Mouse (Mus musculus): ENCODE results near the gene Psen1. TPM values are rescaled to one million over a fixed set of nuclear protein-coding genes. Genes with fewer than 3 reads are reported as not detected.

Psen1 gene
- polyA plus RNA-seq, 1 experiment from 2014 or later, result 72.7 TPM

DNA sequence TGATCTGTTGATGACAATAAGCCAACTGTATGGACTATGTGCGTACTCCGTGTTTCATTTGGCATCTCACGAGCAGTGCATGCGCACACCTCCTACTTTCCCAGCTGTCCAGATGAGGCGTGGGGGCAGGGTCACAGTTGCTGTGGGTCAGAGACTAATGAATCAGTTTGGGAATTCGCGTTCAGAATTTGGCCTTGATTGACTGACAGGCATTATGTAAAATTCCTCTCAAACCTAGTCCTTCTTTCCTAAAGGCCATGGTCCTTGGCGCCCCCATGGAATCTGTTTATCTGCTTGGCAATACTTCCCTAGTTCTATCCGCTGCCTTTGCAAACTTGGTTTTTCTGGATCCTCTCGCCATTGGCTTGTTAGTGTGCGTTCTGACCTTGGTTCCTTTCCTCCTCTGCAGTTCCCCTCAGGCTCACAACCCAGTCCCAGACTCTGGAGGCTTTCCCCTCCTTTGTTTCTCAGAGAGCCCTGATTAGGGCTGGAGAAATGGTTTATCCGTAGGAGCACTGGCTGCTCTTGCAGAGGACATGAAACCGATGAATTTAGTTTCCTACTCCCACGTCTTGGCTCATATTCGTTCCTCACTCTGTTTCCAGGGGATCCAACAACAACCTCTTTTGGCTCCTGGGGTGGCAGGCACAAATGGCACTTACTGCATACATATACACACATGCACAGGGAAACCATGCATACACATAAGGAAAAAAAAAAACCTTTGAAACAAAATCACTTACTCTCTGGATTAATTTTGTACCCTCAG is 28.6 kb downstream of the Psen1 start:
- 87% methylated on average over 15 of the region's 15 CpGs for WGBS
- H3K4me2 ChIP-seq (ENCODE audit: low read length), result no peak overlapping the region
- ATAC-seq, result no peak
- no peaks in the 10 kb centered on the region for H3K9me3 ChIP-seq (replicated peaks; ENCODE audit: control insufficient read depth, low read length, poor library complexity, severe bottlenecking)
- no peak overlapping the region for H3K9ac ChIP-seq (ENCODE audit: low read depth, low read length)
- H3K27ac ChIP-seq (ENCODE audit: low read length), result no peak overlapping the region
- H3K4me3 ChIP-seq (ENCODE audit: low read depth, low read length), result no peak overlapping the region
- no peaks in the 10 kb centered on the region for H3K4me1 ChIP-seq (ENCODE audit: control insufficient read depth, insufficient read depth, low read length)
- no peaks in the 10 kb centered on the region for H3K27me3 ChIP-seq (ENCODE audit: control insufficient read depth, insufficient read depth, low read depth, low read length)
- peaks cover 28% of the 10 kb centered on the region for H3K36me3 ChIP-seq (ENCODE audit: control insufficient read depth, insufficient read depth, low read length)

DNA sequence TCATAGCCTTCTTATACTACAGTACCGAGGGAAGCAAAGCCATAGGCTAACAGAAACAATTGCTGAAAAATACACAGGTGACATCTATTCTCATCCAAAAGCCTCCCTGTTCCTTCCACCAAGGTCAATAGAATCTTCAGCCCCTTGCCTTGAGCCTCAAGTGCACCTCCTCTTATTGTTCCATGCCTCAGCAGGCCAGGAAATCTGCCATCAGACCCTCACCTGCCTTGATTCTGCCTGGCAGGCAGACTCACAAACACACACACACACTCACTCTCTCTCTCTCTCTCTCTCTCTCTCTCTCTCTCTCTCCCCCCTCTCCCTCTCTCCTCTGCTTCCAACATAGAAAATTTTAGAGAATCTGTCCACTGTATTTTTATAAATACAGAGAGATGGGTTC is 31.5 kb downstream of the Psen1 start:
- Histone ChIP-seq H3K4me1 (ENCODE audit: control insufficient read depth, insufficient read depth, low read length) (no peaks in the 10 kb centered on the region), H3K36me3 (ENCODE audit: control insufficient read depth, insufficient read depth, low read length) (peaks cover 35% of the 10 kb centered on the region), H3K4me3 (ENCODE audit: low read depth, low read length) (no peak overlapping the region), H3K9ac (ENCODE audit: low read depth, low read length) (no peak overlapping the region), H3K27me3 (ENCODE audit: control insufficient read depth, insufficient read depth, low read depth, low read length) (no peaks in the 10 kb centered on the region), H3K9me3 (replicated peaks; ENCODE audit: control insufficient read depth, low read length, poor library complexity, severe bottlenecking) (no peaks in the 10 kb centered on the region), H3K27ac (ENCODE audit: low read length) (no peak overlapping the region), H3K4me2 (ENCODE audit: low read length) (no peak overlapping the region)
- 96% methylated on average over 1 of the region's 1 CpGs for WGBS
- no peak for ATAC-seq

DNA sequence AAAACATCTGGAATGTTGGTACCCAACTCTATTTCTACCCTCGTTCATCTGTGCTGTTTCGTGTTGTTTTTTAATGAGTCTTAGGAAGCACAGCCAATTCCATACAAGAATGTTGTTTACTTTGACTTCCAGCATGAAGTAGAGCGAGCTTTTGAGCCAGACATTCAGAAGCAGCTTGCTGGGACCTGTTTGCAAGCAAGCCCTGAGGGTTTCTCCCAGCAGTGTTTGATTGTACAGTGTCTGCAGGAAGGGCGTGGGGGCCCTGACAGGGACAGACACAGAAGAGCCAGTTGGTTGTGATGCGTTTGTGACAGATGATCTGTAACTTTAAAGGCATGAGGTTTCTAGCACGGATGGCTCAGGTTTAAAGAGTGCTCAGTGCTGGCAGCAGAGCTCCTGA is 33.3 kb downstream of the Psen1 start:
- Histone ChIP-seq H3K36me3 (ENCODE audit: control insufficient read depth, insufficient read depth, low read length) (peaks cover 35% of the 10 kb centered on the region), H3K27ac (ENCODE audit: low read length) (no peak overlapping the region), H3K4me2 (ENCODE audit: low read length) (no peak overlapping the region), H3K4me1 (ENCODE audit: control insufficient read depth, insufficient read depth, low read length) (no peaks in the 10 kb centered on the region), H3K9me3 (replicated peaks; ENCODE audit: control insufficient read depth, low read length, poor library complexity, severe bottlenecking) (no peaks in the 10 kb centered on the region), H3K27me3 (ENCODE audit: control insufficient read depth, insufficient read depth, low read depth, low read length) (no peaks in the 10 kb centered on the region), H3K4me3 (ENCODE audit: low read depth, low read length) (no peak overlapping the region), H3K9ac (ENCODE audit: low read depth, low read length) (no peak overlapping the region)
- no peak for ATAC-seq
- 84% methylated on average over 6 of the region's 6 CpGs for WGBS

DNA sequence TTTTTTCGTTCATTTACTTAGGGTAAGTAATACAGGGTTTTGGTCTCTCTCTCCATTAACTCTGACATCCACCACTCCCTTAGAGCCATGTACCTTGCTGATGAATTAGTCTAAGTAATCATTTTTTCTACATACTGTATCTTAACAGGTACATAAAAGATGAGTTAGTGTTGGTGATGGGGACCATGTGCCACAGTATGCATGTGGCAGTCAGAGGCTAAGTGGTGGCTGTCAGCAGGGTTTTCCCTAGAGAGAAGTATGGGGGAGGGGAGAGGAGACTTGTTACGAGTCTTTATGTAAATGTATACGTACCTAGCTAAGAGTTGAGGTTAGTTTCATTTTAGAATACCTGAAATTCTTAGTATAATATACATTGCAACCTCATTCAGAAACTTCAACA is 35.1 kb downstream of the Psen1 start:
- ATAC-seq, result no peak
- no peak overlapping the region for H3K27ac ChIP-seq (ENCODE audit: low read length)
- H3K9me3 ChIP-seq (replicated peaks; ENCODE audit: control insufficient read depth, low read length, poor library complexity, severe bottlenecking), result no peaks in the 10 kb centered on the region
- no peaks in the 10 kb centered on the region for H3K4me1 ChIP-seq (ENCODE audit: control insufficient read depth, insufficient read depth, low read length)
- no peak overlapping the region for H3K4me3 ChIP-seq (ENCODE audit: low read depth, low read length)
- no peak overlapping the region for H3K9ac ChIP-seq (ENCODE audit: low read depth, low read length)
- WGBS, result 82% methylated on average over 3 of the region's 3 CpGs
- H3K27me3 ChIP-seq (ENCODE audit: control insufficient read depth, insufficient read depth, low read depth, low read length), result no peaks in the 10 kb centered on the region
- no peak overlapping the region for H3K4me2 ChIP-seq (ENCODE audit: low read length)
- H3K36me3 ChIP-seq (ENCODE audit: control insufficient read depth, insufficient read depth, low read length), result peaks cover 32% of the 10 kb centered on the region

DNA sequence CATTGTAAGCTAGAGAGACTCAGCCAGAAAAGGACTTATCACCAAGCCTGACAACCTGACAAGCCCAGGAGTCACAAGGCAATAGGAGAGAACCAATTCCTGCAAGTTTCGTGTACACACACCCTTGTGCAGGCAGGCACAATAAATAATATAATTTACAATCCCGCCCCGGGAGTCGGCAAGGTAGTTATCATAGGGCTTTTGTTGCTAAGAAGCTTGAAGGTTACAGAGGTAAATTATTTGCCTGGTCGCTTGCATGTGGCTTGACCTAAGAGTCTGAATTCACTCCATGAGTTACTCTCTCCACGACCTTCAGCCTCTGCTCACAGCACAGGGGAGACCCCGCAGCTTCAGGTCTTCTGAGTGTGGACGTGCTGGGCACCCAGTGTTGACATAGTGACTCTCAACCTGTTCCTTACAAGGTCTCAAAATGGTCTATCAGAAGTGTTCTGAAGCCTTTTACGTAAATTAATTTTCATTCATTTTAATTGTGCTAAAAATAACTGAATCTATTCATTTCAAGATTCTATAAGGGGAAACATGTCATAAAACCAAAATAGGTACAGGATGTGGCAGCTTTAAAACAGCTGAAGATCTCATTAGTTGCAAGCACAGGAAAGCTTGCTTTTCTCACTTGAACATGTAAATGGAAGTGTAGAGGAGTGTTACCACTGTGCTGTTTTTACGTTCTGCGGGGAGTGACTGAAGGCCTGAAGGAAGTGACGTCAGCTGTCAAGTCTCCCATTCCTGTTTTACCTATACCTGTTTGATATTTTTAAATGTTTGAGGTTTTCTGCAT is 38.8 kb downstream of the Psen1 start:
- Histone ChIP-seq H3K4me3 (ENCODE audit: low read depth, low read length) (no peak overlapping the region), H3K9ac (ENCODE audit: low read depth, low read length) (no peak overlapping the region), H3K9me3 (replicated peaks; ENCODE audit: control insufficient read depth, low read length, poor library complexity, severe bottlenecking) (no peaks in the 10 kb centered on the region), H3K27me3 (ENCODE audit: control insufficient read depth, insufficient read depth, low read depth, low read length) (no peaks in the 10 kb centered on the region), H3K36me3 (ENCODE audit: control insufficient read depth, insufficient read depth, low read length) (peaks cover 44% of the 10 kb centered on the region), H3K4me2 (ENCODE audit: low read length) (no peak overlapping the region), H3K27ac (ENCODE audit: low read length) (no peak overlapping the region), H3K4me1 (ENCODE audit: control insufficient read depth, insufficient read depth, low read length) (no peaks in the 10 kb centered on the region)
- 95% methylated on average over 12 of the region's 12 CpGs for WGBS
- ATAC-seq, result no peak

DNA sequence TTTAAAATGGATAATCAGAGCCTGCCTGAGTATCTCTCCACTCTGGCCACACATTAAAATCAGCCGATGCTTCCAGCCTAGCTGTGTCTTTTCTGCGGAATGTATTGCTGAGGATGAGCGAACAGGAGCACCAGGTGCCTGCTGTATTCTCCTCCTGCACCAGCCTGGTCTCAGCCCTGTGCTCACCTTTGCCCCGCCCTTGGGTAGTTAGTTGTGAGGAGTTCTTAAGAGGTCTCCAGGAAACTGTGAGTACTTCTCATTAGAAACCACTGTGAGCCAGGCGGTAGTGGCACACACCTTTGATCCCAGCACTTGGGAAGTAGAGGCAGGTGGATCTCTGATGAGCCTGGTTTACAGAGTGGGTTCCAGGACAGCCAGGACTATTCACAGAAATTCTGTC is 44.3 kb downstream of the Psen1 start:
- WGBS, result 94% methylated on average over 5 of the region's 5 CpGs

DNA sequence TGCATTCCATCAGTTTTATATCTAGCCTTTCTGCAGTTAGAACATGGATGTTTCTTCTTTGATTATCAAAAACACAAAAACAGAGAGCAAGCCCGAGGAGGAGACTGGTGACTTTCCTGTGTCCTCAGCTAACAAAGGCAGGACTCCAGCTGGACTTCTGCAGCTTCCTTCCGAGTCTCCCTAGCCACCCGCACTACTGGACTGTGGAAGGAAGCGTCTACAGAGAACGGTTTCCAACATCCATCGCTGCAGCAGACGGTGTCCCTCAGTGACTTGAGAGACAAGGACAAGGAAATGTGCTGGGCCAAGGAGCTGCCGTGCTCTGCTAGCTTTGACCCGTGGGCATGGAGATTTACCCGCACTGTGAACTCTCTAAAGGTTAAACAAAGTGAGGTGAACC is 46.1 kb downstream of the Psen1 start:
- no peak for ATAC-seq
- 97% methylated on average over 10 of the region's 10 CpGs for WGBS
- Histone ChIP-seq H3K4me1 (ENCODE audit: control insufficient read depth, insufficient read depth, low read length) (no peaks in the 10 kb centered on the region), H3K36me3 (ENCODE audit: control insufficient read depth, insufficient read depth, low read length) (peaks cover 28% of the 10 kb centered on the region), H3K4me3 (ENCODE audit: low read depth, low read length) (no peak overlapping the region), H3K9ac (ENCODE audit: low read depth, low read length) (no peak overlapping the region), H3K9me3 (replicated peaks; ENCODE audit: control insufficient read depth, low read length, poor library complexity, severe bottlenecking) (no peaks in the 10 kb centered on the region), H3K27me3 (ENCODE audit: control insufficient read depth, insufficient read depth, low read depth, low read length) (no peaks in the 10 kb centered on the region), H3K27ac (ENCODE audit: low read length) (no peak overlapping the region), H3K4me2 (ENCODE audit: low read length) (no peak overlapping the region)

More for the DNA sequence above, 44.3 kb downstream of the Psen1 start:
- H3K27ac ChIP-seq (ENCODE audit: low read length), result no peak overlapping the region
- no peak overlapping the region for H3K4me3 ChIP-seq (ENCODE audit: low read depth, low read length)
- H3K9me3 ChIP-seq (replicated peaks; ENCODE audit: control insufficient read depth, low read length, poor library complexity, severe bottlenecking), result no peaks in the 10 kb centered on the region
- no peak for ATAC-seq
- H3K36me3 ChIP-seq (ENCODE audit: control insufficient read depth, insufficient read depth, low read length), result peaks cover 39% of the 10 kb centered on the region
- H3K9ac ChIP-seq (ENCODE audit: low read depth, low read length), result no peak overlapping the region
- H3K27me3 ChIP-seq (ENCODE audit: control insufficient read depth, insufficient read depth, low read depth, low read length), result no peaks in the 10 kb centered on the region
- H3K4me1 ChIP-seq (ENCODE audit: control insufficient read depth, insufficient read depth, low read length), result no peaks in the 10 kb centered on the region
- no peak overlapping the region for H3K4me2 ChIP-seq (ENCODE audit: low read length)

DNA sequence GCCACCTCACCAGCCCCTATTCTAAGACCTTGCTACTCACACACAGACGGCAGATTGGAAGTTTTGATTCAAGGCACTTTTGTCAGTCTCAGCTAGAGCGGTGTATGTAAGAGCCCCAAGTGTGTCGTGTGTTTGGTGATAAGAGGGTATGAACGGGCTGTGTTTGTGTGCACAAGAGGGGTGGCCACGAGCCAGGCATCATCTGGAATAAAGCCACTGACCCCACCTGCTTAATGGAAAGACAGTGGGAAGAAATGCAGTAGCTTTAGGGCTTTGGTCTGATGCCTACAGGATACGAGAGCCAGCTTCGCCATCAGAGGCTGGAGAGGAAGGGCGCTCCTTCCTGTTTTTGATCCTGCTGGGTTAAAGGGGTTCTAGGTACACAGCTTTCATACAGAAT is 48.3 kb downstream of the Psen1 start:
- no peak overlapping the region for H3K4me2 ChIP-seq (ENCODE audit: low read length)
- WGBS, result 83% methylated on average over 8 of the region's 8 CpGs
- H3K4me1 ChIP-seq (ENCODE audit: control insufficient read depth, insufficient read depth, low read length), result no peaks in the 10 kb centered on the region
- H3K9me3 ChIP-seq (replicated peaks; ENCODE audit: control insufficient read depth, low read length, poor library complexity, severe bottlenecking), result no peaks in the 10 kb centered on the region
- no peak overlapping the region for H3K4me3 ChIP-seq (ENCODE audit: low read depth, low read length)
- H3K27ac ChIP-seq (ENCODE audit: low read length), result no peak overlapping the region
- H3K9ac ChIP-seq (ENCODE audit: low read depth, low read length), result no peak overlapping the region
- H3K27me3 ChIP-seq (ENCODE audit: control insufficient read depth, insufficient read depth, low read depth, low read length), result no peaks in the 10 kb centered on the region
- peaks cover 20% of the 10 kb centered on the region for H3K36me3 ChIP-seq (ENCODE audit: control insufficient read depth, insufficient read depth, low read length)
- ATAC-seq, result no peak

DNA sequence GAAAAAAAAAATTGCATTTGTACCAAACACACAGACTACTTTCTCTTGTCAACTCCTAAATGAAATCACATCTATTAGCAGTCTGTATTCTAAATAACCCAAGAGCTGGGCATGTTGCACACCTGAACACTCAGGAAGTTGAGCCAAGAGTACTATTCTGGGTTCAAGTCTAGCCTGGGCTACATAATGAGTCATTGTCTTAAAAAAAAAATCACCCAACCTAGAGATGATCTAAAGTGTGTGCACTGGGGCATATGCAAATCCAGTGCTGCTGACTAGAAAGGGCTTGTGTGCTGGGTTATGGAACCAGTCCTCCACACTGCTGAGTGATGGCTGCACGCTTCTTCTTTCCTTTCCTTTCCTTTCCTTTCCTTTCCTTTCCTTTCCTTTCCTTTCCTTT is 50.7 kb downstream of the Psen1 start:
- H3K9ac ChIP-seq (ENCODE audit: low read depth, low read length), result no peak overlapping the region
- no peaks in the 10 kb centered on the region for H3K9me3 ChIP-seq (replicated peaks; ENCODE audit: control insufficient read depth, low read length, poor library complexity, severe bottlenecking)
- no peak overlapping the region for H3K4me3 ChIP-seq (ENCODE audit: low read depth, low read length)
- no peaks in the 10 kb centered on the region for H3K4me1 ChIP-seq (ENCODE audit: control insufficient read depth, insufficient read depth, low read length)
- no peak overlapping the region for H3K4me2 ChIP-seq (ENCODE audit: low read length)
- H3K36me3 ChIP-seq (ENCODE audit: control insufficient read depth, insufficient read depth, low read length), result peaks cover 15% of the 10 kb centered on the region
- no peak overlapping the region for H3K27ac ChIP-seq (ENCODE audit: low read length)
- no peak for ATAC-seq
- WGBS, result 90% methylated on average over 1 of the region's 1 CpGs
- H3K27me3 ChIP-seq (ENCODE audit: control insufficient read depth, insufficient read depth, low read depth, low read length), result no peaks in the 10 kb centered on the region

Data from midbrain, embryonic 16.5 days (tissue).